25 mouse cellular contexts compared by ENCODE assay signal in genomic region chr1:57450241-57450640, GRCm38 (mm10).
"Had no signal": no experiment of that assay in that cellular context is flagged by ENCODE, and none has a peak within 500 bp of the region (broad histone marks: within the 10 kb centered on the region; RNA-seq: fewer than 3 reads in every experiment).

No protein-coding gene starts in this region.

- ATAC-seq: forebrain, embryonic 13.5 days; forebrain, embryonic 14.5 days; forebrain, embryonic 15.5 days had no signal

- H3K36me3 ChIP-seq: embryonic facial prominence, embryonic 10.5 days; embryonic facial prominence, embryonic 12.5 days; embryonic facial prominence, embryonic 13.5 days; embryonic facial prominence, embryonic 15.5 days; forebrain, embryonic 10.5 days; forebrain, embryonic 12.5 days; forebrain, embryonic 15.5 days; heart, embryonic 10.5 days had no signal

- DNase-seq: cerebellum, adult 9-11 months; cerebellum, postnatal 10 days; cerebellum, postnatal 14 days; cerebellum, postnatal 25 days; cerebellum, postnatal 36 days; embryo, embryonic 11 days; gastrocnemius, adult 2 months; gastrocnemius, postnatal 10 days; gastrocnemius, postnatal 14 days; gastrocnemius, postnatal 25 days; gastrocnemius, postnatal 36 days; heart, adult 18-20 months; heart, adult 2 months had no signal

- H3K4me3 ChIP-seq: embryonic facial prominence, embryonic 10.5 days; embryonic facial prominence, embryonic 12.5 days; embryonic facial prominence, embryonic 13.5 days; embryonic facial prominence, embryonic 15.5 days; erythroblast, embryonic 14.5 days; forebrain, embryonic 10.5 days; forebrain, embryonic 12.5 days; forebrain, embryonic 13.5 days; forebrain, embryonic 15.5 days; gastrocnemius, adult 2 months; heart, adult 2 months; heart, embryonic 10.5 days had no signal

- H3K4me1 ChIP-seq: embryonic facial prominence, embryonic 12.5 days; embryonic facial prominence, embryonic 15.5 days; forebrain, embryonic 12.5 days; forebrain, embryonic 13.5 days; forebrain, embryonic 15.5 days had no signal

- H3K9ac ChIP-seq: embryonic facial prominence, embryonic 12.5 days; embryonic facial prominence, embryonic 13.5 days; embryonic facial prominence, embryonic 15.5 days; forebrain, embryonic 12.5 days; forebrain, embryonic 13.5 days; forebrain, embryonic 15.5 days had no signal

- H3K27ac ChIP-seq: embryonic facial prominence, embryonic 10.5 days; embryonic facial prominence, embryonic 12.5 days; embryonic facial prominence, embryonic 13.5 days; embryonic facial prominence, embryonic 15.5 days; forebrain, embryonic 10.5 days; forebrain, embryonic 12.5 days; forebrain, embryonic 13.5 days; forebrain, embryonic 15.5 days; gastrocnemius, adult 2 months; heart, adult 2 months; heart, embryonic 10.5 days had no signal

- H3K27me3 ChIP-seq: embryonic facial prominence, embryonic 12.5 days; embryonic facial prominence, embryonic 13.5 days; embryonic facial prominence, embryonic 15.5 days; forebrain, embryonic 12.5 days; forebrain, embryonic 13.5 days; forebrain, embryonic 15.5 days had no signal

- H3K9me3 ChIP-seq: embryonic facial prominence, embryonic 10.5 days; embryonic facial prominence, embryonic 12.5 days; embryonic facial prominence, embryonic 13.5 days; embryonic facial prominence, embryonic 15.5 days; forebrain, embryonic 12.5 days; forebrain, embryonic 13.5 days; forebrain, embryonic 15.5 days; heart, embryonic 10.5 days had no signal

- H3K4me2 ChIP-seq: embryonic facial prominence, embryonic 12.5 days; embryonic facial prominence, embryonic 13.5 days; embryonic facial prominence, embryonic 15.5 days; forebrain, embryonic 12.5 days; forebrain, embryonic 13.5 days; forebrain, embryonic 15.5 days; heart, embryonic 11.5 days had no signal
